20 mouse cellular contexts compared by ENCODE assay signal in the genomic region with DNA sequence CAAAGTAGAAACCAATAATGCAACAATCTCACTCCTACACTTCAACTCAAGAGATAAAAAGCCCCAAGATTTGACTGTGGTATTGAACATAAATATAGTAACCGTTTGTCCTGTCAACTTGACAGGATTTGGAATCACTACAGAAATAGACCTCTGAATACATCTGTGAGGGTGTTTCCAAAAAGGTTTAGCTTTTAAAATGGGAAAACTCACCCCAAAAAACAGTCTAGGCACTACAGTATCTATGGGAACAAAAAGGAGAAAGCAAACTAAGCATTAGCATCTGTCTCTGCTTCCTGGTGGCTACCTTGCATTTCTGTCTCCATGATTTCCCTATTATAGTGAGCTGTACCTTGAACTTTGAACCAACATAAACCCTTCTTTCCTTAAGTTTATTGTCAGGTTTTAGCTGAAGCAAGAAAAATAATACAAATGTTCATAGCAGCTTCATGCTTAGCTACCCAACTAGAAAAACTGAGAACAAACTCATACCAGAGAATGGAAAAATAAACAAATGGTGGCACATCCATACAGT. TPM values are rescaled to one million over a fixed set of nuclear protein-coding genes. Genes with fewer than 3 reads are reported as not detected.
A peak's percentile ranks its signal among the peaks of the same experiment; 100 is the strongest.
DNase-seq lines count a peak whose midpoint lies in the region; ATAC-seq and TF ChIP-seq lines count a peak whose summit lies in the region.
"Had no signal": no experiment of that assay in that cellular context is flagged by ENCODE, and none has a peak within 500 bp of the region (broad histone marks: within the 10 kb centered on the region; RNA-seq: fewer than 3 reads in every experiment).

No protein-coding gene starts in this region.

- TF ChIP-seq CTCF in kidney, adult 2 months (conservative IDR thresholded peaks at IDR 0.05; ENCODE audit: insufficient read depth, insufficient read length, low read depth, low read length): no peak
- TF ChIP-seq CTCF in bone marrow macrophage, adult 2 months (IDR thresholded peaks at IDR 0.05; ENCODE audit: low read depth, low read length): no peak

- no peak overlapping the region for H3K4me2 ChIP-seq in intestine, embryonic 16.5 days (ENCODE audit: low read depth, low read length)
- H3K4me2 ChIP-seq: embryonic facial prominence, embryonic 13.5 days; forebrain, embryonic 13.5 days; hindbrain, embryonic 13.5 days had no signal

- no peak for TF ChIP-seq POLR2A in kidney, adult 2 months (IDR thresholded peaks at IDR 0.05; ENCODE audit: low read depth, low read length)
- TF ChIP-seq POLR2A in bone marrow macrophage, adult 2 months (IDR thresholded peaks at IDR 0.05; ENCODE audit: borderline replicate concordance, low read depth, low read length): no peak

- no peaks in the 10 kb centered on the region for H3K9me3 ChIP-seq in intestine, embryonic 16.5 days (ENCODE audit: control insufficient read depth, low read length)
- no peaks in the 10 kb centered on the region for H3K9me3 ChIP-seq in forebrain, embryonic 10.5 days
- H3K9me3 ChIP-seq: embryonic facial prominence, embryonic 13.5 days; forebrain, embryonic 13.5 days; heart, embryonic 10.5 days; hindbrain, embryonic 13.5 days had no signal

- H3K4me1 ChIP-seq in kidney, adult 2 months (ENCODE audit: control insufficient read depth, insufficient read depth, low read length): peaks cover 3% of the 10 kb centered on the region; the same call in 1 of the 2 replicates
- peaks cover 40% of the 10 kb centered on the region for H3K4me1 ChIP-seq in bone marrow macrophage, adult 2 months (ENCODE audit: control insufficient read depth, insufficient read depth, low read length)
- peaks cover 3% of the 10 kb centered on the region for H3K4me1 ChIP-seq in intestine, embryonic 16.5 days (ENCODE audit: control insufficient read depth, insufficient read depth, low read length)
- H3K4me1 ChIP-seq in forebrain, embryonic 10.5 days: no peaks in the 10 kb centered on the region
- H3K4me1 ChIP-seq: embryonic facial prominence, embryonic 13.5 days; forebrain, embryonic 13.5 days; hindbrain, embryonic 13.5 days had no signal

- peak; percentile 60 for DNase-seq in kidney, adult 2 months
- DNase-seq in kidney, postnatal 25 days: no peak
- DNase-seq in telencephalon, adult 2 months (ENCODE audit: low read depth, low spot score): peak; percentile 42
- no peak for DNase-seq in forebrain, embryonic 10.5 days (ENCODE audit: extremely low spot score, low spot score)
- no peak for DNase-seq in layer of hippocampus, adult 11-12 months (ENCODE audit: low spot score)
- DNase-seq: adrenal gland, postnatal 10 days; cerebellum, adult 18-20 months; cerebellum, adult 9-11 months; cerebellum, postnatal 36 days; forebrain, postnatal 0 days; gastrocnemius, postnatal 10 days; heart, adult 18-20 months; heart, postnatal 10 days; heart, postnatal 4 days had no signal

- no peak overlapping the region for H3K4me3 ChIP-seq in kidney, adult 2 months (ENCODE audit: insufficient read depth, low read depth, low read length)
- no peak overlapping the region for H3K4me3 ChIP-seq in bone marrow macrophage, adult 2 months (ENCODE audit: insufficient read depth, low read length)
- no peak overlapping the region for H3K4me3 ChIP-seq in intestine, embryonic 16.5 days (ENCODE audit: low read length)
- H3K4me3 ChIP-seq in forebrain, embryonic 10.5 days: no peak overlapping the region
- H3K4me3 ChIP-seq: embryonic facial prominence, embryonic 13.5 days; forebrain, embryonic 13.5 days; heart, embryonic 10.5 days; hindbrain, embryonic 13.5 days had no signal

- no peak overlapping the region for H3K9ac ChIP-seq in intestine, embryonic 16.5 days (ENCODE audit: low read depth, low read length)
- H3K9ac ChIP-seq: embryonic facial prominence, embryonic 13.5 days; forebrain, embryonic 13.5 days; forebrain, postnatal 0 days; hindbrain, embryonic 13.5 days had no signal

- peak; percentile 65 for ATAC-seq in intestine, embryonic 16.5 days
- ATAC-seq: forebrain, embryonic 13.5 days; forebrain, postnatal 0 days had no signal

- no peak overlapping the region for H3K27ac ChIP-seq in kidney, adult 2 months (ENCODE audit: insufficient read depth, low read depth, low read length)
- peak overlapping the region; percentile 74 for H3K27ac ChIP-seq in bone marrow macrophage, adult 2 months (ENCODE audit: insufficient read depth, low read depth, low read length)
- no peak overlapping the region for H3K27ac ChIP-seq in intestine, embryonic 16.5 days (ENCODE audit: low read length)
- no peak overlapping the region for H3K27ac ChIP-seq in forebrain, embryonic 10.5 days
- H3K27ac ChIP-seq: embryonic facial prominence, embryonic 13.5 days; forebrain, embryonic 13.5 days; heart, embryonic 10.5 days; hindbrain, embryonic 13.5 days had no signal

- 52% methylated on average over 1 of the region's 1 CpGs for WGBS in kidney, adult 2 months
- WGBS in intestine, embryonic 16.5 days: 78% methylated on average over 1 of the region's 1 CpGs
- 93% methylated on average over 1 of the region's 1 CpGs for WGBS in forebrain, embryonic 10.5 days

- H3K27me3 ChIP-seq in kidney, adult 2 months (replicated peaks; ENCODE audit: control insufficient read depth, insufficient read depth, low read length): no peaks in the 10 kb centered on the region
- no peaks in the 10 kb centered on the region for H3K27me3 ChIP-seq in intestine, embryonic 16.5 days (replicated peaks; ENCODE audit: control insufficient read depth, insufficient read depth, low read length)
- H3K27me3 ChIP-seq in forebrain, embryonic 10.5 days (ENCODE audit: poor library complexity, severe bottlenecking): no peaks in the 10 kb centered on the region
- H3K27me3 ChIP-seq: embryonic facial prominence, embryonic 13.5 days; forebrain, embryonic 13.5 days; hindbrain, embryonic 13.5 days had no signal

- H3K36me3 ChIP-seq in kidney, adult 2 months (ENCODE audit: control insufficient read depth, insufficient read depth, low read length): peaks cover 11% of the 10 kb centered on the region
- peaks cover 18% of the 10 kb centered on the region for H3K36me3 ChIP-seq in intestine, embryonic 16.5 days (ENCODE audit: control insufficient read depth, insufficient read depth, low read length)
- H3K36me3 ChIP-seq in forebrain, embryonic 10.5 days (replicated peaks): peaks cover 83% of the 10 kb centered on the region

RNA-seq across cellular contexts. Expression of a gene that starts 46.4 kb away (rescaled TPM):
- 234 and 344 TPM in 2 replicates for polyA plus RNA-seq in kidney, adult 2 months (2012; rRNA removed)
- polyA plus RNA-seq in bone marrow macrophage, adult 2 months (2012; ENCODE audit: insufficient read depth, insufficient read length, missing spikeins): 277 and 281 TPM in 2 replicates
- polyA plus RNA-seq in intestine, embryonic 16.5 days (2015; fragmentation: Nextera tagmentation; extraction: Ambion mirVana): 488 and 495 TPM in 2 replicates
- 495 and 509 TPM in 2 replicates for polyA plus RNA-seq in forebrain, embryonic 10.5 days (2016; fragmentation: Nextera tagmentation; extraction: Ambion mirVana)

RNA-seq across cellular contexts. Expression of a gene that starts 59.9 kb away (rescaled TPM):
- polyA plus RNA-seq in kidney, adult 2 months (2012; rRNA removed): 1,038 and 1,225 TPM in 2 replicates
- polyA plus RNA-seq in bone marrow macrophage, adult 2 months (2012; ENCODE audit: insufficient read depth, insufficient read length, missing spikeins): 1,086 and 1,198 TPM in 2 replicates
- 594 and 625 TPM in 2 replicates for polyA plus RNA-seq in intestine, embryonic 16.5 days (2015; fragmentation: Nextera tagmentation; extraction: Ambion mirVana)
- polyA plus RNA-seq in forebrain, embryonic 10.5 days (2016; fragmentation: Nextera tagmentation; extraction: Ambion mirVana): 655 and 667 TPM in 2 replicates

Comparison
In these comparisons a context has a peak if more than half of its experiments do, and no peak if none do; other contexts are left out.
1. DNase-seq: peak in kidney, adult 2 months (single experiment) and telencephalon, adult 2 months (single experiment); none in kidney, postnatal 25 days (0 of 2), forebrain, embryonic 10.5 days (single experiment) and layer of hippocampus, adult 11-12 months (single experiment).